Mouse (Mus musculus) brain, embryonic 18.5 days (tissue): ENCODE measurements around the gene Rbp3.

Source experiments
- DNase-seq: peaks from one replicate; pipeline ENCODE4 v3.0.0-alpha.2; 2012; ENCODE audit warnings: low read depth, low spot score

Gene Rbp3

DNA sequence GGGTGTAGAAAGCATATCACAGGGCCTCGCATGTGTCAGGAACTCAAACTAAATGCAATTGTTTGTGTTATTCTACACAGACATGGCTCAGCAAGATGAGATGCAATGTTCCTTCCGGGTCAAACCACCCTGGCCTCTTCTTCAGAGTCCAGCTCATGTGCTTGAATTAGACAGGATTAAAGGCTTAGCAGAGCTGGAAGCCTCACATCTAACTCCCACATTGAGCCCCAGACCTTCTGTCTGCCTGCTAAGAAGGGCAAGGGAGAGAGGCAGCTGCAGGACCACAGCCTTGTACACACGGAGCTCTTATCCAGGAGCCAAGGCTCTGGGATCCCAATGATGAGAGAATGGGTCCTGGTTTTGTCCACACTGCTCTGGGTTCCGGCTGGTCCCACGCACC, at the start of gene Rbp3:
Rbp3 (plus strand) TSS at position 243 of the 400 bp plus-strand sequence.
- no peak for DNase-seq

GRCm38 (mm10) chr14:33904851-33905250, 49.0 kb upstream of the Rbp3 start:
- no peak for DNase-seq

GRCm38 (mm10) chr14:33913727-33914126, 40.1 kb upstream of the Rbp3 start:
- no peak for DNase-seq

- no peak for DNase-seq
Observed at GRCm38 (mm10) chr14:33914206-33914605, 39.6 kb upstream of the Rbp3 start.

- no peak for DNase-seq
Observed at GRCm38 (mm10) chr14:33920727-33921559, 32.9 kb upstream of the Rbp3 start.

- no peak for DNase-seq
Observed at GRCm38 (mm10) chr14:33922771-33923167, 31.0 kb upstream of the Rbp3 start.

DNA sequence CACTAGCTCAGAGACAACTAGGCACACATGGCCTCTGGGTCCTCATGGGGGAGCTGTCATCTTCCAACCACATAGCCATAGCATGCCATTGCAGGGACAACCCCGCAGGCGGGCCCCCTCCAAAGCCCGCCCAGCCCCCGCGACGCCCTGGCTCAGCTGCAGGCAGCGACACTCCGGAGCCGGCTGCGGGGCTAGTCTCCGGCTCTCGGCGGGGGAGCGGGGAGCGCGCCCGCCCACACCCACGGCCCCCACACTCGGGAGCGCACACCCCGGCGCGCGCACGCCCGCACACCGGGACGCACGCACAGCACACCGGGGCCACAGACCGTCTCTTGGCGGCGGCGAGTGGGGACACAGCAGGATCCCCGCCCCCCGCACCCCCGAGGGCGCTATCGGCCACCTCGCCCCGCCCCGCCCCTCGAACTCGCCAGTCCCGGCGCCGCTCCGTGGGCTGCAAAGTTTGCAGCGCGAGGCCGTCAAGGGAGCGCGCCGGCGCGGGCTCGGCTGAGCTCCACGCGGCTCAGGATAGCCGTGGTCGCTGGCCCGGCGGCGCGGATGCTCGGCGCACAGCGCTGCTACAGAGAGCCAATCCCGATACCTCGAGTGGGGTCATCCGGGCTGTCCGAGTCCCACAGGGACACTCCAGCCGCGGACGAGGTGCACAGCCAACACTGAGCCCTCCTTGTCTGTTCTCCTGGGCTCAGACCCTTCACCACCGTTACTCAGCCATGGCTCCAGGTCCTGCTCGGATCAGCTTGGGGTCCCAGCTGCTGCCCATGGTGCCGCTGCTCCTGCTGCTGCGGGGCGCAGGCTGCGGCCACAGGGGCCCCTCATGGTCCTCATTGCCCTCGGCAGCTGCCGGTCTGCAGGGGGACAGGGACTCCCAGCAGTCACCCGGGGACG, 30.4 kb upstream of the Rbp3 start, which contains the start of gene Gdf10:
Gdf10 (plus strand) TSS at position 420 of the 903 bp plus-strand sequence.
- DNase-seq: no peak

DNA sequence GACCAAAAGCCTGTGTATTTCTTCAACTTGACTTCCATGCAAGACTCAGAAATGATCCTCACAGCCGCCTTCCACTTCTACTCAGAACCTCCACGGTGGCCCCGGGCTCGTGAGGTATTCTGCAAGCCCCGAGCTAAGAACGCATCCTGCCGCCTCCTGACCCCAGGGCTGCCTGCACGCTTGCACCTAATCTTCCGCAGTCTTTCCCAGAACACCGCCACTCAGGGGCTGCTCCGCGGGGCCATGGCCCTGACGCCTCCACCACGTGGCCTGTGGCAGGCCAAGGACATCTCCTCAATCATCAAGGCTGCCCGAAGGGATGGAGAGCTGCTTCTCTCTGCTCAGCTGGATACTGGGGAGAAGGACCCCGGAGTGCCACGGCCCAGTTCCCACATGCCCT, 21.9 kb upstream of the Rbp3 start:
- no peak for DNase-seq

GRCm38 (mm10) chr14:33932935-33933703, 20.7 kb upstream of the Rbp3 start:
- DNase-seq: no peak

DNA sequence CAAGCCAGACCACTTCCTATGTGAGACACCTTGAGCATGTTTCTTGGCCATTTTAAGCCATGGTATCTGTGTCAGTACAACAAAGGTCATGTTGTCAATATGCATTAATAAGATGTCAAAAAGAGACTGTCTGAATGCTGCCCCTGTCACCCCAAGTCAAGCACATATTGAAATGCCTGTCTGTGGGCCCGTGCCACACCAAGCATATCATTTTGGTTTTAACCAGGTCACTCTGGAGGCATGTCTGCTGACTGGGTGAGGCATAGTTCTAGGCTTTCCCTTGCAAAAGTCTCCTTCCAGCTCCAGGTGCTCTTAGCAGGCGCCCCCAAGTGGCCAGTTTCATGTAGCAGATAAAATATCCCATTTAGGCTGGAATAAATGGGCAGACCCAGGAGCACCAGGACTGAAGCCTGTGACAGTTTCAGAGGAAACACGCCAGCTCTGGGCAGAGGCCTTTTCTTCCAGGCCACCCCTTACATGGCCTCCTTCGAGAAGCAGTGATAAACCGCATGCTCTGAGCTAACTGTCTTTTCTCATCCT, 20.0 kb upstream of the Rbp3 start:
- no peak for DNase-seq

DNA sequence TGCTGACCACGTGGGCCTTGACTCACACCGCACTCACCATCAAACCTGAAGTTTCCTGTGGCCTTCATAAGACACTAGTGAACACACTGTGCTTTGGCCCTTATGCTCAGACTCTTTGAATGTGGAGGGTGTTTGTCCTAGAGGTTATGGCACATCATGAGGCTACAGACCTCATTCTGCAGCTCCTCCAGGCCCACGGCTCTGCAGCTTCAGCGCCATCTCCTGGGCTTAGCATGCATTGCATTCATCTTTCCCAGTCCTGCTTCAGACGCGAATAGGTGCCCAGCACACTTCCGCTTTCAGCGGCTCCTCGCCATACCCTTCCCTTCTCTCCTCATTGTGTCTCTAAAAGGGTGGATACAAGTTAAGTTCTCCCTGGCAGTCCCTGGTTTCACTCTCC, 14.7 kb upstream of the Rbp3 start:
- DNase-seq: no peak

DNA sequence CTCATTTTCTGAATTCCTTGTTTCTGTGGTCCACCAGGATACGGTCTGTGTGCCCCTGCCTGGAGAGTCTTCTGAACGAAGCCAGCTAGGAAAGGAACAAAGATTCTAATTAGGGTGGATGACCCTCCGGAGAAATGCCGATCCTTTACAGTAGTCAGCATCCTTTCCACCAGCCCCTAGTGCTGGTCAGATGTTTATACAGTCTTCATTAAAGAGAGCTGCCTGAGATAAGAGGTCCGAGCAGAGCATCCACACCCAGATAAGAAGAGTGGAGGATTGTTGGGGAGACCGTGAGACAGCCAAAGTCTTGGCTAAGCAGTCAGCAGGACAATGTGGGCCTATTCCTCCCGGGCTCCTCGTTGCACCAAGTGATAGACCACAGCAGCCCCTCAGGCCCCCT, 13.1 kb upstream of the Rbp3 start, which contains the start of gene Gdf2:
Gdf2 (plus strand) TSS at position 301 of the 400 bp plus-strand sequence.
- DNase-seq: no peak

DNA sequence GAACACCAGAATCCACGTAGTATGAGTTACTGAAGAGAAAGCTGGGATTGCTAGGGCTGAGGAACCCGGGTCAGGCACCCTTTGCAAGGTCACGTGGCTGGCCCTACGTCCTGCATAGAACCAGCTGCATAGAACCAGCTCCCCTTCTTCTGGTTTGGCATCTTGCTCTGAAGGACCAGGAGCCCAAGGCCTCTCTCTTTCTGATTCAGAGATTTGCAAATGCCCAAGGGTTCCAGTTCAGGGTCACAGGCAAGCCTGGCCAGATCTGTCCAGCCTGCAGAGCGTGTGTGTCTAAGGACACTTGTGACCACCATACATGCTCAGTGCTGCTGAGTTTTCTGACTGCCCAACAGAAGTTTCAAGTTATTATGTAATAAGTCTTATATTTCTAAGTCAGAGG, 11.6 kb upstream of the Rbp3 start:
- no peak for DNase-seq

DNA sequence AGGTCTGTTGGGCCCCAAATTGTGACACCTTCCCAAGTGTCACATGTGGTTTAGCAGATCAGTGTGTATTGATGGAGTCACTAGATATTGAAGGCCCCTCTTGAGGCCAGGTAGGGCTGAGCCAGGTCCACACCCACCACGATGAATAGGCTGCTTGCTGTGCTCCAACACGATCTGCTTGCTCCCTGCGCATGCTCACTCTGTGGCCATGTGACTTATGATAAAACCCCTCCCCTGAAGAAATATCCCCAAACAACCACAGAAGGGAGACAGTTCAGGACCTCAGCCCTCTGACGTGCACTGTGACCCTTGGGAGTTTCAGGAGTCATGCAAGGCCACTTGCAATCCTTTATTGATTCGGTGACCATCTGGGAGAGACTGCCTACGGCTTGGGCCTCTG, 7.7 kb upstream of the Rbp3 start:
- DNase-seq: no peak

- no peak for DNase-seq
Observed at GRCm38 (mm10) chr14:33952233-33952981, 1.4 kb upstream of the Rbp3 start.

DNA sequence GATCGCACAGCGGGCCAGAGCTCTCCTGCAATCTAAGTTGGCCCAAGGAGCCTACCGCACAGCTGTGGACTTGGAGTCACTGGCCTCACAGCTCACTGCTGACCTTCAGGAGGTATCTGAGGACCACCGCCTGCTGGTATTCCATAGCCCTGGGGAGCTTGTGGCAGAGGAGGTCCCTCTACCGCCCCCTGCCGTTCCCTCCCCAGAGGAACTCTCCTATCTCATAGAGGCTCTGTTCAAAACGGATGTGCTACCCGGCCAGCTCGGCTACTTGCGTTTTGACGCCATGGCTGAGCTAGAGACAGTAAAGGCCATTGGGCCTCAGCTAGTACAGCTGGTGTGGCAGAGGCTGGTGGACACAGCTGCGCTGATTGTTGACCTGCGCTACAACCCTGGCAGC, 2.3 kb downstream of the Rbp3 start:
- DNase-seq: no peak

GRCm38 (mm10) chr14:33958186-33958585, 4.4 kb downstream of the Rbp3 start:
- DNase-seq: no peak

DNA sequence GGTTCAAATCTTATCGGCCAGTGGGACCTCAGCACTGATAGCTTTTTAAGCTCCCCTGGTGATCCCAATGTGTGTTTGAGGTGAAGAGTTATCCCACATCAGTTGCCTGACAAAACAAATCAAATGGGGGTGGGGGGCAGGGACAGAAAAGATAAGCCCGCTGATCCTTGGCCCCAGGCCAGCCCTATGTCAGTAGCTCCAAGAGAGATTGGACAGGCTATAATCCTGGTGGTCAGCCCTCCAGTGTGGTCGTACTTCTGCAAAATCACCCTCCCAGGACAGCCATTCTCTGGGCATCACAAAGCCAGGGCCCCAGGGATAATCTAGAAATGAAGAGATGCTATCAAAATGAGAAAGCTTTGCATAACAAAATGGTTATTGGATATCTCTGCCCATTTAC, 5.0 kb downstream of the Rbp3 start:
- no peak for DNase-seq

DNA sequence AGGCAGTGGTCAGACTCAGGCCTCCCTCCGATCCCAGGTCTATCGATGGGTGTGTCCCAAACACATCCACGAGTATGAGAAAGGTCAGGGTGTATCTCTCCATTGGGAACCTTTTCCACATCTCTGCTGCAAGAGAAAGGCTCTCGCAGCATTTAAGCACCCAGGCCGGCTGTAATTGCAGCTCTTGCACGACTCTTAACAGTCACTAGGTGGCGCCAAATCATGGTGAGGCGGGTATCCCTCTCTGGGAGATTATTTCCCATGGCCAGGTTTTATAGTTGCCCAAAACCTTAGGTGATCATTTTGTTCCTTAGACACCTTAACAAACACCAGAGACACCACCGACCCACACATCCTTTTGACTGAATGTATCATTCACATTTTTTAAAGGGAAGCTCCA, 5.5 kb downstream of the Rbp3 start:
- no peak for DNase-seq

- no peak for DNase-seq
Observed at GRCm38 (mm10) chr14:33965675-33966074, 11.9 kb downstream of the Rbp3 start.

- DNase-seq: no peak
Observed at GRCm38 (mm10) chr14:33972679-33973078, 18.9 kb downstream of the Rbp3 start.
